Mouse (Mus musculus): ENCODE measurements around the gene Actr1a.

Gene Actr1a

DNA sequence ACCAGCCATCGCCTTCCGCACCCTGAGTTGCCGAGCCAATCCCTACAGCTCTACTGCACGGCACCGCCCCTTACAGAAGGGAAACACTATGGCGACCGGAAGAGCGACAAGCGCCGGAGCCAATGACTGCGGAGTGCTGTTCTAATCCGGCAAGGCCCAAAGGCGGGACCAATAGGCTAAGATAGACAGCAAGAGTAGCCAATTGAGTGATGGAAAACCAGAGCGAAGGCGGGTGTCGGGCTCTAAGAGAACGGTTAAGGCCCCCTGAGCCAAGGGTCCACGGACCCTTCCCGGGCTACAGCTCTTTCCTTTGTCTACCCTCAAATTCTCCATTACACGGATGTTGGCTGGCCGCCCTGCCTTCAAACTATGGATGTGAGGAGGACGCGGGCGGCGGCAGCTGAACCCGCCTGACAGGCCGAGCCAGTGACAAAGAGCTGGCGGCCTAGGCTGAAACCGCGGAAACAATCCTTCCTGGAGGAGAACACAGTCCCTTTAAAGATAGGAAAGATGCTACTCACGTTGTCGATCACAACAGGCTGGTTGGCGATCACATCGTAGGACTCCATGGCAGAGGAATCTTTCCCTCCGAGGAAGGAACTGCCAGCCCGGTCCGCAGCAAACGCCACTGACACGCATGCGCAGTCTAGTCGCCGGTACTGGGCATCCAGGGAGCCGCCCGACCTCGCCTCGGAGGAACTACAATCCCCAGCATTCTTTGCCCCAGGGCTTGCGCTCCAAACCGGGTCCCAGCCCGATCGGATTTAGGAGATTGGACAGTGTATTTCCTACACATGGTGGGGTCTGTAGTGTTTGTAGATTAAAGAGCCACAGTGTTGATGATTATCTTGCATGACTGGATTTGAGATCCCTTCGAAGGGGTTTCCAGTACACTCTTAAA, at the start of gene Actr1a:
Gene Actr1a, minus strand, starts transcription at position 640 of the 901 bp plus-strand sequence.
- DNase-seq (ENCODE audit: low spot score in 2 of 2), result peak; percentile 95

GRCm38 (mm10) chr19:46444209-46444608, 48.7 kb upstream of the Actr1a start:
- peak; percentile 62 to 70 for DNase-seq (ENCODE audit: low spot score in 2 of 2)

DNA sequence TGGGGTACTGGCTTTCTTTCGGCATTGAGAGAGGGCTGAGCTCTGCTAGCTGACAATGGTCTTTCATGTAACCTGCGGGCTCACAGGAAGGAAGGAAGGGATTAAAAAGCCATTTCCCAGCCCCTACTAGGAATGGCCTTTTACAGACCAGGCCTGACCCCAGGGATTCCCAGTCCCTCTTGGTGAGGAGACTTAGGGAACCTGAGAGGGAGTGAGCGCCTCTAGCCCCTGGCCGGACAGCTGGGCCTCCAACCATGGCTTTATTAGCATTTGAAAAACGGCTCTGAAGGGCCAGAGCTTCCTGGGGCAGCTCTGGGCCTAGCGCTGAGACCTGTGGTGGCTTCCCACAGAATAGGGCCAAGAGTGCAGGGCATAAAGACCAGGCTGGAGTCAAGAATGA, 48.0 kb upstream of the Actr1a start:
- no peak for DNase-seq (ENCODE audit: low spot score in 2 of 2)

DNA sequence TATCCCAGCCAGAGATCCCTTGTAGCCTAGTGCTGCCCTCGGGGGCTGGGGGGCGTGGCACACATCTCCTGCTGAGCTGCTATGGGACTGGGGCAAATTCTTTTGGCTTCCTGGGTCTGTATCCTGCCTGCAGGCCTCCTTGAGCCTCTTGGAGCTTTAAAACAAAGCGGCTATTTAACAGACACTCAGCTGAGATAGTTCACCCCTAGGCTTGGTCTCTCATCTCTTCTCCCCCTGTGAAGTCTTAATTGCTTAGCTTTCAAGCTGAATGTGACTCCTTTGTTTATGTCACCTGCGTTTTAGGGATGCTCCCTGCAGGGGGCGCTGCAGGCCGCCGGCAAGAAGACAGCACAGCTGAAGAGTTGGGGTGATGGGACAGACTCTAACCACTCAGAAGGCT, 39.9 kb upstream of the Actr1a start:
- no peak for DNase-seq (ENCODE audit: low spot score in 2 of 2)

DNA sequence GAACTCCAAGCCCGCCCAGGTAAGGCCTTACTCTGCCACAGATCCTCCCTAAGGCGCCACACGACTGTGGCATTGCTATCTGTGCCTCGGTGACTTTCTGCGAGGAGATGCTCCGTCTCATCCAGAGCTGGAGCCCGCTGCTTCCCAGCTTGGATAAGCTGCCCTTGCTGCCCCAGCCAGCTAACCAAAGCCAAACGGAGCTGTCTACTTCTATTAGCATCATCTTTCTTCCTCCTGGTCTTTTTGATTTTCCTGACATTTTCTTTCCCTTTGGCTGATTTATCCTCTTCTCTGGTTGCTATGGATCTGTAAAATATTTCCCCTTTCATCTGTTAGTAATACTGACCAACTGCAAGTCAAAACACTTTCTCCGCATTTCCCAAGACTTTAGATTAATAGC, 39.0 kb upstream of the Actr1a start:
- DNase-seq (ENCODE audit: low spot score in 2 of 2), result no peak

- no peak for DNase-seq (ENCODE audit: low spot score in 2 of 2)
These were observed 38.6 kb upstream of the Actr1a start for GRCm38 (mm10) chr19:46434148-46434547.

DNA sequence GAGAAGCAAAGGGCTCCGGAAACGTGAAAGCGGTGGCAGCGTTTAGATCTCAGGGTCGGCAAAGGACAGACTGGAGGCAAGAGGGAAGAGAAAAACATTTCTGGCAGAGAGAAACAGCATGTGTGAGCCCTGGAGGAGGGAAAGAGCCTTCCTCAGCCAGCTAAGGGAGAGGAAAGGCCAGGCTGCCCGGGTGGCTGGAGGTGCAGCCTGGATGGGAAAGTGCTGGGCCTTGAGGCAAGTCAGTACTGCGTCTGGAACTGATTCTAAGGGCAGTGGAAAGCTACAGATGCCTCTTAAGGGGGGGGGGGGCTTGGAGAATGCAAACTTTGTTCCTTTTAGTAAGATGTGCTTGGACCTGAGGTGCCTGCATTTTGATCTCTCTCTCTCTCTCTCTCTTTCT, 38.2 kb upstream of the Actr1a start:
- no peak for DNase-seq (ENCODE audit: low spot score in 2 of 2)

DNA sequence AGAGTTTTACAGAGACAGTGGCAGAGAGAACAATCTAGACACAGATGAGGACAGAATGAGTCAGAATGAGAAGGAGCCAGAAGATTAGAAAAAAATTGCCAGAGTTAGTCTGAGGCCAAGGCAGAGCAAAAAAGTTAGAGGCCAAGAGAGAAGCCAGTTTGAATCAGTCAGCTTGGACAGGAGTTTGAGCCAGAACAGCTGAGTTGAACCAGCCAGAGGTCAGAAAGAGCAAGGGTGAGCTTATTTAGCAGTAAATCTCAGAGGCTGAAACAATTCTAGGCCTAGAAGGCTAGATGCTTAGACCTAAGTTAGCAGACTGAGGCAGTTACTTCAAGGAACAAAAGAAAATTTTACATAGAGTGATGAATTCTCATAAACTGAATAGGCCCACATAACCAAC, 33.7 kb upstream of the Actr1a start:
- DNase-seq (ENCODE audit: low spot score in 2 of 2), result no peak

DNA sequence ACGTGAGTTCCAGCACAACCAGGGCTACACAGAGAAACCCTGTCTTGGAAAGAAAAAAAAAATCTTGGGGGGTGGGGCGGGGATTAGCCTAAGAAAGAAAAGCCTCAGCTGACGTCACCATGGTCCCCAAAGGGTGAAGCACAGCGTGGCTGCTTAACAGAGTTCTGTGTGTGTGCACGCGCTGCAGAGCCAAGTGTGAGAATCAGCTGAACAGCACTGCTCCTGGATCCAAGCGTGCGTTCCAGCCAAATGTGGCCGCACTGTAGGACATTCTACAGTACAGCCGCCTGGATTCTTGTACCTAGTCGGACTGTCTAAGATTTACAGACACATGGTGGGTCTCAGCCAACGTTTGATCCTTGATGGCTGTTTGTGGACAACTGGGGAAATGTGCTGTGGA, 30.9 kb upstream of the Actr1a start:
- no peak for DNase-seq (ENCODE audit: low spot score in 2 of 2)

GRCm38 (mm10) chr19:46425266-46425665, 29.7 kb upstream of the Actr1a start:
- no peak for DNase-seq (ENCODE audit: low spot score in 2 of 2)

- DNase-seq (ENCODE audit: low spot score in 2 of 2), result no peak
These were observed 27.1 kb upstream of the Actr1a start for GRCm38 (mm10) chr19:46422384-46423338.

DNA sequence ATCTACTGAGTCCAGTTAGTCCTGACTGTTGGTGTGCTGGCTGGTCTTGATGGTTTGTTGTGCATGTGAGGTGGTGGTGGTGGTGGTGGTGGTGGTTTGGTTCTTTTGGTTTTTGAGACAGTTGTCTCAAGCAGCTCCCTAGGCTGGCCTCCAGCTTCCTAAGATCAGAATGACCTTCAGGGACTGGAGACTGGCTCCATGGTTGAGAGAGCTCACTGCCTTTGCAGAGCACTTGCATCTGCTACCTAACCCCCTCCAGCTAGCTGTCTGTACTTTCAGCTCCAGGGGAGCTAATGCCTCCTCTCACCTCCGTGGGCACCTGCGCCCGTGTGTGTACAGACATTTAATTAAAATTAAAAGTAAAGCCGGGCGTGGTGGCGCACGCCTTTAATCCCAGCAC, 24.9 kb upstream of the Actr1a start:
- DNase-seq (ENCODE audit: low spot score in 2 of 2), result no peak

DNA sequence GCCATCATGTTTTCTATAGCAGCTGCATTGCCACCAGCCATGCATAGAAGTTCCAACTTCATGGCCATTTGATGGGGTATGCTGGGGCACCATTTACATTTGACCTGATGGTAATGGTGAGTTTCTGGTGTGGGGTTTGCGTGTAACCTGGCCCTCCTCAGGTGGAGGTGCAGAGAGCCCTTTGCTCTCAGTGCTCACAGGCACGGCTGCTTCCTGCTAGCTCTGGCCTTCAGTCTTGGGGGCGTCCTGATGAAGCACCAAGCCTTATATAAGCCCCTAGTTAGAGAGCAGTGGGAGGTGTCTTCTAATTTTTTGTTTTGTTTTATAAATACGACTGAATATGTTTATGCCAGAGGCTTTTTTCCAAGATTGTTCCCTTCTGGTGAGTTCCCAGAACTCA, 22.5 kb upstream of the Actr1a start:
- no peak for DNase-seq (ENCODE audit: low spot score in 2 of 2)

GRCm38 (mm10) chr19:46416276-46416675, 20.7 kb upstream of the Actr1a start:
- DNase-seq (ENCODE audit: low spot score in 2 of 2), result no peak

DNA sequence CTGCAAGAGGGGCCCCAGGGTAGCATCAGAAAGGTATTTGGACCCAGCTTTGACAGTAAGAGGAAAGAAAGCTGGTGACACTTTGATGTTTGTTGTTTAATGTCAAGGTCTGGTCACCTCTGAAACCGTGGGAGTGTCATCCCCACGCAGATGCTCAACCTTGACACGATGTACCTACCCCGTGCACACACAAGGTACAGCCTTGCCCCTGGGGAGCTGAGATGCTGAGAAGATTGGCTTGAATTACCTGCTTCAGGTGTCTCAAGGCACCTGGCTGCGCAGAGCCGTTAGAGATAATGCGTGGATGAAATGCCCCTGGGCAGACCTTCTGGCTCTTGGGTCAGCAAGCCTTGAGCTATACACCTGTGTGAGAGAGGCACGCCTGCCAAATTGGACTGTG, 18.9 kb upstream of the Actr1a start:
- no peak for DNase-seq (ENCODE audit: low spot score in 2 of 2)

DNA sequence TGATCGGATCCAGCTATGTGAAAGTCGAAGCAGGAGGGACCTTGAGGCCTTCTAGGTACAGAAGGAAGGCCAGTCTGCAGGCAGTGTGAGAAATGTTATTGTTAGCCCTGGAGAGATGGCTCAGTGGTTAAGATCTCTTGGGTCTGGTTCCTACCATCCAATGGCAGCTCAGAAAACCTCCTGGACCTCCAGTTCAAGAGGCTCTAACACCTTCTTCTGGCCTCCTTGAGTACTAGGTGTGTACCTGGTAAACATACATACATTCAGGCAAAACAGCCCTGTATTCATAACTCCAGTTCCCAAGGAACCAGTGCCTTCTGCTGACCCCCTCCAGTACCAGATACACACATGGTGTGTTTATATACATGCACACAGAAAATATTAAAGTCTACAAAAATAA, 18.4 kb upstream of the Actr1a start:
- no peak for DNase-seq (ENCODE audit: low spot score in 2 of 2)

DNA sequence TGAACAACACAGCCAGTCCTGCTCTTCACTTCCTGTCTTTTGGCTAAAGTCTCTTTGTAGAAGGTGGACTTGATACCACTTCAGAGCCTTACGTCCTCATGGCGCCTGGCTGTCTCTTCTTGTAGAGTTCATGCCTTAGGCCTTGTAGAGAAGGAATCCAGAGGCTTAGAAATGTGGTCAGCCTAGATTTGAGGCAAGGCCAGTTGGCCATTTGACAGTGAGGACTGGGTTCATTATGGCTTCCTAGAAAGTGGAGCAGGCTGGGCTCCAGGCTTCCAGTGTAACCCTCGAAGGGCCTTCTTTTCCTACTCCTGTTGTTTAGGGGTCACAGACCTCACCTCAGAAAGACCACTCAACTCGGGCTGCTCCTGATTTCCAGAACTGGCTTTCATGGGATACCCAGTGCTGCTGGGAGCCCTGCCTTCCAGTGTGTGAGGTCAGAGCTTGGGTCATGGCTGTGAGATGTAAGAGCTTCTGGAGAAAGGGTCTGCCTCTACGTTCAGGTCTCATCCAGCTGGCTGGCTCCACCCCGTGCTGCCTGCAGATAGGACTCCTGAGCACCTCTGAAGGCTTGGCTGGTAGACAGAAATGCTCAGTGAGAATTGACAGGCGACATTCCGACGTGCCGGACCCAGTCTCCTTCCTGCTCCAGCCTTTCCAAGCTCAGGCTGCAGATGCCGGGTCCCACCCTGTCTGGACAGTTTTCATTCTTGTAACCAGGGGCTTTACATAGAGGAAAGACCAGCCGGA, 16.7 kb upstream of the Actr1a start:
- no peak for DNase-seq (ENCODE audit: low spot score in 2 of 2)

GRCm38 (mm10) chr19:46409506-46409905, 14.0 kb upstream of the Actr1a start:
- DNase-seq (ENCODE audit: low spot score in 2 of 2), result no peak

DNA sequence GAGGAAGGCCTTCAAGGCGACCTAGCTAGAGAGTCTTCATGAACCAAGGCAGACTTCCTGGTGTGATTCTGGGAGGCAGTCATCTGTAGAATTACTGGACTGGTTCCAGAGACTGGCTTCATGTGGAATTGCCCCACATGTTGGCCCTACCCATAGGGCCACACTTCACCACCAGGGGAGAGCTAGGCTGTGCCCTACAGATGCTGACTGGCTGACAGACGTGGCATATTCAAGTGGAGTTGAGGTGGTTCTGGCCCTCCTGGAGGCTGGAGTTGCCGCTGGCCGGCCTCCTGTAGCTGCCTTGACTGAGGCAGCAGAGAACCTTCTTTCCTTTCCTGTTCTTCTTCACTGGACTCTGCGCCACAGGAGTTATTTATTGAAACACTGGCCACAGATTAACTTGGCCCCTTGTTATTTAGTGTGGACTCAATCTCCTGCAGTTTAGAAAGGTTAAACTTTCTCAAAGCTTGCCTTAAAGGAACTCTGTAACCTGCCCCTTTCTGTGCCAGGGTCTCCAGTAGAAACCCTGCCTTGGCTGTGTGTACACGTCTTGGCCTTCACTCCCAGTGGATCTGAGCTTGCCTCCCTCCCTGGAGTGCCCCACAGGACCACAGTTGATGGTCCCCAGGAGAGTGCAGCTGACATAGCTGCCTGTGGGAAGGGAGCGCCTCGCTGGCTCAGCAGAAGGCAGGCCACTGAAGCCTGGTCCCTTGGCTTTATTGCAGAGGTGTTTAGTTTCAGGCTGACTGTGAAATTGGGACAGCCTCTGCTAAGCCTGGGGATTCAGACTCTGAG, 11.2 kb upstream of the Actr1a start:
- DNase-seq (ENCODE audit: low spot score in 2 of 2), result no peak

DNA sequence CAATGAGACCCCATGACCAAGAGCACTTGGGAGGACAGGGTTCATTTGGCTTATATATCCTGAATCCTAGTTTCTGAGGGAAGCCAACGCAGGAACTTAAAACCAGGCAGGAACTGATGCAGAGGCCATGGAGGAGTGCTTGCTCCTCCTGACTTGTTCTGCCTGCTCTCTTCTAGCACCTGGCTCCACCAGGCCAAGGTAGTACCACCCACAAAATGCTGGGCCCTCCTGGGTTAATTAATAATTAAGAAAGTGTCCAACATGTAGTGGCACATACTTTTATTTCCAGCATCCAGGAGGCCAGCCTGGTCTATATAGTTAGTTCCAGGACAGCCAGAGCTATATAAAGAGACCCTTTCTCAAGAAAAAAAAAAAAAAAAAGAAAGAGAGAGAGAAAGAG, 8.5 kb upstream of the Actr1a start:
- no peak for DNase-seq (ENCODE audit: low spot score in 2 of 2)

GRCm38 (mm10) chr19:46400558-46400957, 5.0 kb upstream of the Actr1a start:
- DNase-seq (ENCODE audit: low spot score in 2 of 2), result no peak
